25 mouse cellular contexts compared by ENCODE assay signal in genomic region chr6:134099976-134100743, GRCm38 (mm10).
"Had no signal": no experiment of that assay in that cellular context is flagged by ENCODE, and none has a peak within 500 bp of the region (broad histone marks: within the 10 kb centered on the region; RNA-seq: fewer than 3 reads in every experiment).

No protein-coding gene starts in this region.

- ATAC-seq: liver, postnatal 0 days; lung, postnatal 0 days; midbrain, embryonic 13.5 days; midbrain, embryonic 16.5 days had no signal

- H3K27me3 ChIP-seq: kidney, embryonic 15.5 days; limb, embryonic 12.5 days; limb, embryonic 15.5 days; midbrain, embryonic 13.5 days; neural tube, embryonic 13.5 days had no signal

- H3K9me3 ChIP-seq: kidney, embryonic 15.5 days; limb, embryonic 12.5 days; limb, embryonic 15.5 days; midbrain, embryonic 13.5 days; neural tube, embryonic 13.5 days had no signal

- DNase-seq: kidney, adult 8-10 months; kidney, postnatal 10 days; kidney, postnatal 36 days; layer of hippocampus, postnatal 36 days; left cerebral cortex, postnatal 4 days; liver, postnatal 0 days; lung, embryonic 14.5 days; lung, postnatal 36 days; right cerebral cortex, adult 18-20 months; right cerebral cortex, postnatal 14 days; right cerebral cortex, postnatal 4 days; thymus, adult 2 months; thymus, postnatal 14 days; thymus, postnatal 4 days had no signal

- H3K27ac ChIP-seq: kidney, embryonic 15.5 days; left cerebral cortex, adult 2 months; limb, embryonic 12.5 days; limb, embryonic 15.5 days; liver, embryonic 14.5 days; midbrain, embryonic 13.5 days; neural tube, embryonic 13.5 days; stomach, postnatal 0 days had no signal

- H3K4me3 ChIP-seq: kidney, embryonic 15.5 days; left cerebral cortex, adult 2 months; limb, embryonic 12.5 days; limb, embryonic 15.5 days; midbrain, embryonic 13.5 days; myocyte; neural tube, embryonic 13.5 days had no signal

- H3K36me3 ChIP-seq: kidney, embryonic 15.5 days; limb, embryonic 12.5 days; limb, embryonic 15.5 days; midbrain, embryonic 13.5 days; neural tube, embryonic 13.5 days had no signal
